Mouse (Mus musculus): Measurements from ENCODE around the gene Pramef25. TPM values are rescaled to one million over a fixed set of nuclear protein-coding genes. Genes with fewer than 3 reads are reported as not detected.
"Not testable (repeated sequence)": the region's sequence is repeated elsewhere in the genome, so short reads cannot be mapped to it uniquely, and the experiment has no call there.

The Pramef25 gene
- not detected in 2 replicates for polyA plus RNA-seq (2015; fragmentation: Nextera tagmentation; extraction: Ambion mirVana)

GRCm38 (mm10) chr4:143950916-143951315, at the start of gene Pramef25:
TSS of gene Pramef25 (minus strand) at chr4:143951016.
- not testable (repeated sequence) for ATAC-seq (replicated peaks; ENCODE audit: low FRiP score); H3K4me3 ChIP-seq (replicated peaks); H3K9me3 ChIP-seq (replicated peaks); H3K27ac ChIP-seq; H3K36me3 ChIP-seq; H3K4me2 ChIP-seq; H3K4me1 ChIP-seq; H3K27me3 ChIP-seq; H3K9ac ChIP-seq
- WGBS, result 81% methylated on average over 1 of the region's 1 CpGs

GRCm38 (mm10) chr4:143994269-143994668, 43.5 kb upstream of the Pramef25 start, which contains the start of gene Pramef17:
TSS of gene Pramef17 (minus strand) at chr4:143994369.
- H3K4me3 ChIP-seq (replicated peaks); H3K27me3 ChIP-seq; ATAC-seq (replicated peaks; ENCODE audit: low FRiP score); H3K4me2 ChIP-seq; H3K27ac ChIP-seq; H3K36me3 ChIP-seq; H3K4me1 ChIP-seq; H3K9ac ChIP-seq; H3K9me3 ChIP-seq (replicated peaks): not testable (repeated sequence)
- WGBS, result 63% methylated on average over 3 of the region's 3 CpGs

GRCm38 (mm10) chr4:143988126-143988525, 37.3 kb upstream of the Pramef25 start:
- H3K27me3 ChIP-seq; H3K9ac ChIP-seq; H3K27ac ChIP-seq; H3K36me3 ChIP-seq; H3K4me1 ChIP-seq; ATAC-seq (replicated peaks; ENCODE audit: low FRiP score); H3K9me3 ChIP-seq (replicated peaks); H3K4me3 ChIP-seq (replicated peaks); H3K4me2 ChIP-seq: not testable (repeated sequence)
- 96% methylated on average over 17 of the region's 17 CpGs for WGBS

GRCm38 (mm10) chr4:143987475-143987941, 36.7 kb upstream of the Pramef25 start:
- WGBS, result 90% methylated on average over 10 of the region's 17 CpGs
- not testable (repeated sequence) for H3K4me3 ChIP-seq (replicated peaks); H3K9ac ChIP-seq; H3K4me1 ChIP-seq; H3K36me3 ChIP-seq; H3K27ac ChIP-seq; H3K4me2 ChIP-seq; H3K9me3 ChIP-seq (replicated peaks); ATAC-seq (replicated peaks; ENCODE audit: low FRiP score); H3K27me3 ChIP-seq

GRCm38 (mm10) chr4:143985733-143986132, 34.9 kb upstream of the Pramef25 start:
- not testable (repeated sequence) for H3K27me3 ChIP-seq; H3K36me3 ChIP-seq; H3K4me2 ChIP-seq; ATAC-seq (replicated peaks; ENCODE audit: low FRiP score); H3K27ac ChIP-seq; H3K9me3 ChIP-seq (replicated peaks); H3K4me1 ChIP-seq; H3K9ac ChIP-seq; H3K4me3 ChIP-seq (replicated peaks)
- WGBS, result 93% methylated on average over 4 of the region's 9 CpGs

GRCm38 (mm10) chr4:143985165-143985564, 34.3 kb upstream of the Pramef25 start:
- not testable (repeated sequence) for H3K9me3 ChIP-seq (replicated peaks); H3K9ac ChIP-seq; H3K4me1 ChIP-seq; ATAC-seq (replicated peaks; ENCODE audit: low FRiP score); H3K27me3 ChIP-seq; H3K36me3 ChIP-seq; H3K27ac ChIP-seq; H3K4me3 ChIP-seq (replicated peaks); H3K4me2 ChIP-seq
- no CpG with 5 or more reads among the region's 7 CpGs for WGBS

- ATAC-seq (replicated peaks; ENCODE audit: low FRiP score); H3K36me3 ChIP-seq: not testable (repeated sequence)
- WGBS, result 57% methylated on average over 1 of the region's 1 CpGs
Observed at GRCm38 (mm10) chr4:143983446-143983845, 32.6 kb upstream of the Pramef25 start.

GRCm38 (mm10) chr4:143966850-143967249, 16.0 kb upstream of the Pramef25 start, which contains the start of gene Gm13101:
TSS of gene Gm13101 (minus strand) at chr4:143966950.
- not testable (repeated sequence) for H3K4me1 ChIP-seq; H3K4me3 ChIP-seq (replicated peaks); H3K36me3 ChIP-seq; H3K4me2 ChIP-seq; H3K9ac ChIP-seq; H3K27me3 ChIP-seq; H3K27ac ChIP-seq; H3K9me3 ChIP-seq (replicated peaks); ATAC-seq (replicated peaks; ENCODE audit: low FRiP score)
- WGBS, result 53% methylated on average over 2 of the region's 2 CpGs

More at GRCm38 (mm10) chr4:143983446-143983845, 32.6 kb upstream of the Pramef25 start:
- not testable (repeated sequence) for H3K9me3 ChIP-seq (replicated peaks); H3K9ac ChIP-seq; H3K4me1 ChIP-seq; H3K27ac ChIP-seq; H3K4me2 ChIP-seq; H3K4me3 ChIP-seq (replicated peaks); H3K27me3 ChIP-seq

GRCm38 (mm10) chr4:143900280-143900679, 50.5 kb downstream of the Pramef25 start, which contains the start of gene Pramef6:
TSS of gene Pramef6 (minus strand) at chr4:143900380.
- not testable (repeated sequence) for H3K4me3 ChIP-seq (replicated peaks); H3K27ac ChIP-seq
- WGBS, result 89% methylated on average over 1 of the region's 1 CpGs

More at GRCm38 (mm10) chr4:143900280-143900679, 50.5 kb downstream of the Pramef25 start, which contains the start of gene Pramef6:
- not testable (repeated sequence) for H3K27me3 ChIP-seq; H3K9ac ChIP-seq; H3K4me2 ChIP-seq; H3K36me3 ChIP-seq; ATAC-seq (replicated peaks; ENCODE audit: low FRiP score); H3K4me1 ChIP-seq; H3K9me3 ChIP-seq (replicated peaks)

Other genes with a start within 250 kb of the Pramef25 start
- gene Gm13089, start 248.3 kb downstream of the Pramef25 start, polyA plus RNA-seq (2015; fragmentation: Nextera tagmentation; extraction: Ambion mirVana), result not detected in 2 replicates
- gene Gm13078, start 231.6 kb downstream of the Pramef25 start, polyA plus RNA-seq (2015; fragmentation: Nextera tagmentation; extraction: Ambion mirVana), result not detected in 2 replicates
- not detected in 2 replicates for gene Gm13023, start 161.7 kb downstream of the Pramef25 start, polyA plus RNA-seq (2015; fragmentation: Nextera tagmentation; extraction: Ambion mirVana)
- not detected in 2 replicates for gene Gm13084, start 134.9 kb downstream of the Pramef25 start, polyA plus RNA-seq (2015; fragmentation: Nextera tagmentation; extraction: Ambion mirVana)
- gene Gm13103, start 104.5 kb downstream of the Pramef25 start, polyA plus RNA-seq (2015; fragmentation: Nextera tagmentation; extraction: Ambion mirVana), result not detected in 2 replicates
- gene Pramef6, start 50.6 kb downstream of the Pramef25 start, polyA plus RNA-seq (2015; fragmentation: Nextera tagmentation; extraction: Ambion mirVana), result not detected in 2 replicates
- not detected in 2 replicates for gene Gm13101, start 15.9 kb upstream of the Pramef25 start, polyA plus RNA-seq (2015; fragmentation: Nextera tagmentation; extraction: Ambion mirVana)
- gene Pramef17, start 43.4 kb upstream of the Pramef25 start, polyA plus RNA-seq (2015; fragmentation: Nextera tagmentation; extraction: Ambion mirVana), result not detected in 2 replicates
- gene Pramel4, start 108.1 kb upstream of the Pramef25 start, polyA plus RNA-seq (2015; fragmentation: Nextera tagmentation; extraction: Ambion mirVana), result not detected in 2 replicates
- not detected in 2 replicates for gene Gm13102, start 155.5 kb upstream of the Pramef25 start, polyA plus RNA-seq (2015; fragmentation: Nextera tagmentation; extraction: Ambion mirVana)
- not detected in 2 replicates for gene Oog3, start 211.6 kb upstream of the Pramef25 start, polyA plus RNA-seq (2015; fragmentation: Nextera tagmentation; extraction: Ambion mirVana)
- gene Oog2, start 239.7 kb upstream of the Pramef25 start, polyA plus RNA-seq (2015; fragmentation: Nextera tagmentation; extraction: Ambion mirVana), result not detected in 2 replicates